Mouse (Mus musculus): ENCODE data around the gene Mphosph9. TPM values are rescaled to one million over a fixed set of nuclear protein-coding genes. Genes with fewer than 3 reads are reported as not detected.

Gene Mphosph9
- polyA plus RNA-seq, 2 experiments from 2014 or later: 14.2 to 15.3 TPM

- no peak for ATAC-seq
These were observed 116.1 kb downstream of the Mphosph9 start for GRCm38 (mm10) chr5:124211669-124212068.

DNA sequence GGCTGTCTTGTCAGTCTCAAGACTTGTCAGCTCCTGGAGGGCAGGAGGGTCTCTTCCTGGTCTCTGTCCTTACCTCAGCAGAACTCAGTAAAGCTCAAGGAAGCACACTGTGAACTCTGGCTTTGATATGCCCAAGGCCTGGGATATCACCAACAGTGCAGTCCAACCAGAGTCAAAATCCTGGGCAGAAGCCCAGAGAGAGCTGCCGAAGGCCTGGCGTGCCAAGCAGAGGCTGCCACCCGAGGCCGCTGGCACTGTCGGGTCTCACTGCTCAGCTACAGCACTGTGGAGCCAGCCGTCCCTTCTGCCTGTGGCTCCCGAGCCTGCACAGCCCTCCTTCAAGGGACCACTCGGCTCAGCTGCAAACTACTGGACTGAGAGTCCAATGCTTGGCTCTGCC, 116.5 kb downstream of the Mphosph9 start:
- ATAC-seq: no peak

GRCm38 (mm10) chr5:124210281-124211016, 117.3 kb downstream of the Mphosph9 start:
- ATAC-seq: peak; percentile 15

GRCm38 (mm10) chr5:124209850-124210249, 117.9 kb downstream of the Mphosph9 start:
- ATAC-seq: no peak

- no peak for ATAC-seq
These were observed 119.7 kb downstream of the Mphosph9 start for GRCm38 (mm10) chr5:124208030-124208429.

DNA sequence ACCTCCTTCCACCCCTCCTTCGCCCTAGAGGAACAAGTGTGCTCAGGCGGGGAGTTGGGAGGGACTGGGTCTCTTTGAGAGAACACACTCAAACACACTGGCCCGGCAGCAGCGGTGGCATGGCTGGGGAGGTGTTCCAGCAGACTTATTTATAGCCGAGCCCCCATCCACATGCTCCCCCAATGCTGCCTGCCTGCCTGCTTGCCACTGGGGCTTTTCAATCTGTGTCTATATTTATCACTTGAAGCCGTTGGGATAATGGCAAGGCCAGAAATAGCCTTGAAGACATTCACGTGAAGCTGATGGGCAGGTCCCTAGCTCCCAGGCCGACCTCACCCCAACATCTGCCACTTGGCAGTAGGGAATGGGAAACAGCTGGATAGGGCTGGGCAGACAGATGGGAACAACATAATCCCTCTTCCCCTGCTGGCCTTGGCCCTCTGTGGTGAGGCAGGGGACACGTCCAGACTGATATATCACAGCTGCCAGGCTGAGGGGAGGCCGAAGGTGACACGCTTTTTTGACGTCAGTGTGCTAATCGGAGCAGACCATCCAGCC, 121.2 kb downstream of the Mphosph9 start:
- ATAC-seq: no peak

- no peak for ATAC-seq
These were observed 121.9 kb downstream of the Mphosph9 start for GRCm38 (mm10) chr5:124205809-124206380.

DNA sequence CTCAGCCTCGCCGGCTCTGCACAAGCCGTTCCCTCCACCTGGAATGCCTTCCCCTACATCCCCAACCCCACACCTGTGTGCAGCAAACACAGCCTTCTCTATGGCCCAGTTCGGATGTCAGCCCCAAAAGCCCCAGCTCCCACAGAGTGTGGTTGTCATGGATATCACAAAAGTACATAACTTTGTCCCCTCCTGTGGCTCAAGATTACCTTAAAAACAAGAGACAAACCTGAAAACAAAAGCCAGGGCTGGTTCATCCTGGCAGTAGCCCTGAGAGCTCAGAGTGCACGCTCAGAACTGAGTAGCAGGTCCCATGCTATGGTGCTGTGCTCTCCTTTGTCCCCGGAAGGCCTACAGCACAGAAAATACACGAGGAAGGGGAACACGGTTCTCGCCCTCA, 122.6 kb downstream of the Mphosph9 start:
- no peak for ATAC-seq

GRCm38 (mm10) chr5:124204127-124204794, 123.5 kb downstream of the Mphosph9 start:
- ATAC-seq: no peak

- no peak for ATAC-seq
These were observed 124.5 kb downstream of the Mphosph9 start for GRCm38 (mm10) chr5:124203251-124203650.

DNA sequence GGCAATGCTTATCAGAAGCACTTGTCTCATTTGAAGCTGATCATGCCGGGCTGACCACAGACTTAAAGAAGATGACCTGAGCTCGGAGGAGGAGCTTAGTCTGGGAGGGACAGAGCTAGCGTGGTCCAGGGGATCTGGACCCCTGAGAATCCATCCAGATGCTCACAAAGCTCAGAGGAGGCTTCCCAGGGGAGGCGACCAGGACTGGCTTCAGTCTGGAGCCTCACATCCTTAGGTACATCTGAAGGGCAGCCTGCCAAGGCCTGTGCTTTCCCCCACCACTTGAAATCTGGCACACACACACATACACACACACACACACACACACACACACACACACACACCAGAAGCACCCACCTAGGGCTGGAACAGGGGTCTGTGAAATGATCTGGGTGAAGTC, 125.7 kb downstream of the Mphosph9 start:
- ATAC-seq: no peak

DNA sequence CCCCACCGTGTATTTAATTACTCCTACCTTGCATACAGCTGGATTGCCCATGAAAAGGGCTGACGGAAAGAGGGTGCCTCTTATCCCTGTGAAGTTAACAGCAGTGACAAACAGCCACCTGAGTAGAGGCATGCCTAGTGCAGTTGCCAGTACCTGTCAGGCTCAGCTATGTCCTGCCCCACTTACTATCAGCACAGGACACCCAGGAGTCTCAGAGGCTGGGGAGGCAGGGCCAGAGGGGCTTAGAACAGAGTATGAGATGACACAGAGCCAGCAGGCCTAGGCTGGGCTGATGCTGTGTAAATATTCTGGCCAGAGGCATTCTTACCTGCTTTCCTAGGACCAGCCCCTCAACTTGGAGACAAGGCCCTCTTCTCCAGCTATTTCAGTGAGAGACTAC, 126.2 kb downstream of the Mphosph9 start:
- no peak for ATAC-seq

Other genes with a start within 250 kb of the Mphosph9 start
- 10 to 100 TPM; 12.0 to 23.4 TPM for gene Abcb9, start 232.2 kb downstream of the Mphosph9 start, polyA plus RNA-seq (2017; shearing (Covaris generic))
- 10 to 100 TPM; 16.3 to 21.2 TPM for gene Ogfod2, start 215.7 kb downstream of the Mphosph9 start, polyA plus RNA-seq (2017; shearing (Covaris generic))
- gene Arl6ip4, start 211.9 kb downstream of the Mphosph9 start, polyA plus RNA-seq (2017; shearing (Covaris generic)): 10 to 100 TPM; 59.1 to 76.7 TPM
- gene Pitpnm2, start 78.2 kb downstream of the Mphosph9 start, polyA plus RNA-seq (2017; shearing (Covaris generic)): 10 to 100 TPM; 10.6 to 11.3 TPM
- 10 to 100 TPM; 11.0 to 18.3 TPM for gene 2810006K23Rik, start 117 bp upstream of the Mphosph9 start, polyA plus RNA-seq (2017; shearing (Covaris generic))
- gene Cdk2ap1, start 35.1 kb upstream of the Mphosph9 start, polyA plus RNA-seq (2017; shearing (Covaris generic)): 10 to 100 TPM; 18.4 to 20.1 TPM
- 100 to 1,000 TPM; 135 to 152 TPM for gene Sbno1, start 98.0 kb upstream of the Mphosph9 start, polyA plus RNA-seq (2017; shearing (Covaris generic))
- 10 to 100 TPM; 23.4 to 26.8 TPM for gene Kmt5a, start 112.0 kb upstream of the Mphosph9 start, polyA plus RNA-seq (2017; shearing (Covaris generic))
- 10 to 100 TPM; 69.3 to 73.3 TPM for gene Rilpl2, start 150.4 kb upstream of the Mphosph9 start, polyA plus RNA-seq (2017; shearing (Covaris generic))
- 10 to 100 TPM in 1 of 2 experiments, 1 to 10 TPM in 1; 5.0 to 12.3 TPM for gene Snrnp35, start 155.2 kb upstream of the Mphosph9 start, polyA plus RNA-seq (2017; shearing (Covaris generic))
- gene Rilpl1, start 203.4 kb upstream of the Mphosph9 start, polyA plus RNA-seq (2017; shearing (Covaris generic)): under 1 TPM; 0.69 to 0.86 TPM
- gene Tmed2, start 212.7 kb upstream of the Mphosph9 start, polyA plus RNA-seq (2017; shearing (Covaris generic)): 10 to 100 TPM; 67.0 to 80.4 TPM
- gene Ddx55, start 224.9 kb upstream of the Mphosph9 start, polyA plus RNA-seq (2017; shearing (Covaris generic)): 10 to 100 TPM; 16.3 to 16.6 TPM